Mouse (Mus musculus) kidney, embryonic 15.5 days (tissue): ENCODE results near the gene Slc35b1. TPM values are rescaled to one million over a fixed set of nuclear protein-coding genes. Genes with fewer than 3 reads are reported as not detected.

Experiments
- ATAC-seq: fragments of 200-750 bp; cut with Nextera tagmentation; replicated peaks from 2 replicates; pipeline ENCODE4 v1.8.0; 2017; ENCODE audit warnings: moderate TSS enrichment; ENCODE audit not compliant: low FRiP score
- H3K27ac ChIP-seq: fragments of 300-500 bp; sonication (generic); 2 replicates; pipeline ENCODE4 v1.5.1; 2015; ENCODE audit warnings: mild to moderate bottlenecking, inconsistent platforms
- H3K27me3 ChIP-seq: fragments of 300-500 bp; sonication (generic); 2 replicates; pipeline ENCODE4 v1.6.1; 2015; ENCODE audit warnings: inconsistent platforms
- H3K36me3 ChIP-seq: fragments of 300-500 bp; sonication (generic); 2 replicates; pipeline ENCODE4 v1.6.1; 2015; ENCODE audit warnings: inconsistent platforms
- H3K4me1 ChIP-seq: fragments of 300-500 bp; sonication (generic); 2 replicates; pipeline ENCODE4 v1.6.1; 2015; ENCODE audit warnings: inconsistent platforms
- H3K4me2 ChIP-seq: fragments of 300-500 bp; sonication (generic); 2 replicates; pipeline ENCODE4 v1.6.1; 2015; ENCODE audit warnings: moderate library complexity, mild to moderate bottlenecking, inconsistent platforms
- H3K4me3 ChIP-seq: fragments of 300-500 bp; sonication (generic); replicated peaks from 2 replicates; pipeline ENCODE4 v1.5.1; 2015; ENCODE audit warnings: mild to moderate bottlenecking, inconsistent platforms
- H3K9ac ChIP-seq: fragments of 300-500 bp; sonication (generic); 2 replicates; pipeline ENCODE4 v1.6.1; 2015; ENCODE audit warnings: mild to moderate bottlenecking, inconsistent platforms
- H3K9me3 ChIP-seq: fragments of 300-500 bp; sonication (generic); replicated peaks from 2 replicates; pipeline ENCODE4 v1.6.1; 2016; ENCODE audit warnings: inconsistent platforms
- WGBS: fragments of 180-500 bp; shearing (Covaris S2); methylation state at CpG from one replicate; pipeline ENCODE4 v1.1.7; 2015; ENCODE audit warnings: mixed read lengths; 5-methylcytosine and 5-hydroxymethylcytosine counted together
- polyA plus RNA-seq: library from polyadenylated mRNA; unstranded; fragments of >200 nt; fragmentation: Nextera tagmentation; extraction: Ambion mirVana; gene quantifications from 2 replicates; pipeline ENCODE4 v1.2.1, GENCODE M21; 2015

Gene Slc35b1
- polyA plus RNA-seq, 1 experiment from 2014 or later = 92.8 TPM

DNA sequence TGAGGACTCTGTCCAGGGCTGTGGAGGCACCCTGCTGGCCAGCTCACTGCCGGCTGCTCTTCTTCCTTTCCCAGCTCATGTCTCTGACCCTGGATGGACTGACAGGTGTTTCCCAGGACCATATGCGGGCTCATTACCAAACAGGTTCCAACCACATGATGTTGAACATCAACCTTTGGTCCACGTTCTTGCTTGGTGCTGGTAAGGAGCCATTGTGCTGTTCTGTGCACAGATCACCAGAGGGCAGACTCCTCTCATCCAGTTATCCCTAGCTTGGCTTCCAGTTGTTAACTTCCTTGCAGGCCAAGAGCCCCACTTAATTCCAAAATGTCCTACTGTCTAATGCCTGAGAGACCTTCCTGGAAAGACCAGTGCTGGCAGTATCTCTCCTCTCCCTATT lies 4.5 kb downstream of the Slc35b1 start:
- Histone ChIP-seq H3K27me3 (no peaks in the 10 kb centered on the region), H3K27ac (no peak overlapping the region), H3K4me3 (no peak overlapping the region), H3K4me2 (no peak overlapping the region), H3K4me1 (peaks cover 14% of the 10 kb centered on the region), H3K9ac (no peak overlapping the region), H3K36me3 (peaks cover 64% of the 10 kb centered on the region), H3K9me3 (no peaks in the 10 kb centered on the region)
- no peak for ATAC-seq
- WGBS = 72% methylated on average over 3 of the region's 3 CpGs

DNA sequence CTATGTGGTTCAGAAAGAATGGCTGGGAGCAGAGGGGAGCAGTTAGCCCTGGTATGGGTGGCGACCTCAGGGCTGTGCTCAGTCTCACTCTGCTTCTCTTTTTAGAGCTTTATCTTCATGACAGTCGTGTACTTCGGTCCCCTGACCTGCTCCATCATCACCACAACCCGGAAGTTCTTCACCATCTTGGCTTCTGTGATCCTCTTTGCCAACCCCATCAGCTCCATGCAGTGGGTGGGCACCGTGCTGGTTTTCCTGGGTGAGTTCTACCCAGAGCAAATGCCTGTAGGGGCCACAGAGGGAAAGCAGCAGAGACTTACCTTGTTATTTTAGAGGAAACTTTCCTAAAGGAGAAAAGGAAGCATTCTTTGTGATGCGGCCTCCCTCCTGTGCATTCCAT lies 5.9 kb downstream of the Slc35b1 start:
- no peaks in the 10 kb centered on the region for H3K9me3 ChIP-seq
- H3K27me3 ChIP-seq = no peaks in the 10 kb centered on the region
- no peak for ATAC-seq
- peaks cover 64% of the 10 kb centered on the region for H3K36me3 ChIP-seq
- H3K4me2 ChIP-seq = no peak overlapping the region
- H3K9ac ChIP-seq = no peak overlapping the region
- 94% methylated on average over 6 of the region's 6 CpGs for WGBS
- H3K4me1 ChIP-seq = peaks cover 10% of the 10 kb centered on the region
- H3K27ac ChIP-seq = no peak overlapping the region
- H3K4me3 ChIP-seq = no peak overlapping the region

DNA sequence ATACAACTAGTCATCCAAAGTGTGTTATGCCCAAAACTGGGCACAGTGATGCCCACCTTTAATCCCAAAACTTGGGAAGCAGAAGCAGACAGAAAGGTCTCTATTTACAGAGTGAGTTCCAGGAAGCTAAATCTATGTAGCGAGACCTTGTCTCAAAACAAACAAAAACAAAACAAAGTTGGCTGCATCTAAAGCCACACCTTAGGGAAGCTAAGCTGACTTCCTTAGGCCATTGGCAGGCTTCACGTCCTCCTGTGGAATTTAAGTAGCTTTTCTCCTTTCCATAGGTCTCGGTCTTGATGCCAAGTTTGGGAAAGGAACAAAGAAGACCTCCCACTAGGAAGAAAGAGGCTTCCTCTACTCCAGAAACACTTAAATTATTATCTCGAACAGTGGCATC lies 6.7 kb downstream of the Slc35b1 start:
- ATAC-seq = no peak
- H3K9me3 ChIP-seq = no peaks in the 10 kb centered on the region
- no peak overlapping the region for H3K4me2 ChIP-seq
- H3K36me3 ChIP-seq = peaks cover 63% of the 10 kb centered on the region
- no peak overlapping the region for H3K4me3 ChIP-seq
- H3K27ac ChIP-seq = no peak overlapping the region
- 88% methylated on average over 4 of the region's 4 CpGs for WGBS
- H3K27me3 ChIP-seq = no peaks in the 10 kb centered on the region
- H3K4me1 ChIP-seq = peaks cover 2% of the 10 kb centered on the region
- H3K9ac ChIP-seq = no peak overlapping the region

DNA sequence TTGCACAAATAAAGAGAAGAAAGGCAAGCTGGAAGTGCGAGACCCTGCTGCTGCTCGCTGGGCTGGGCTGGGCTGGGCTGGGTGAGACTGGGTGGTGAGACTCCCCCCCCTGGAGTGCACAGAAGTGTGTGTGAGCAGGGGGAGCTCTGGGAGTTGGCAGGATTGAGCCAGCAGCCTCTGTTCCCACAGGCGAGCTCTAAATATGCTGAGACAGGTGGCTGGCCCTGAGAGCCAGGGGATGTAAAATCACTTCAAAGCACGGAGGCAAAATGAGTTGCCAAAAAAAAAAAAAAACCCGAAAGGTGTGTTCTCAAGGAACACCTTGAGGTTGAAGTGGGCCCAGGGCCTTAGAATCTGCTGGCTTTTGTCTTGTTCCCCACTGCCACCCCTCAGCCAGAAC lies 7.3 kb downstream of the Slc35b1 start:
- Histone ChIP-seq H3K4me3 (no peak overlapping the region), H3K9ac (no peak overlapping the region), H3K4me1 (no peaks in the 10 kb centered on the region), H3K36me3 (peaks cover 58% of the 10 kb centered on the region), H3K4me2 (no peak overlapping the region), H3K27me3 (no peaks in the 10 kb centered on the region), H3K9me3 (no peaks in the 10 kb centered on the region), H3K27ac (no peak overlapping the region)
- WGBS = 77% methylated on average over 5 of the region's 5 CpGs
- ATAC-seq = no peak

DNA sequence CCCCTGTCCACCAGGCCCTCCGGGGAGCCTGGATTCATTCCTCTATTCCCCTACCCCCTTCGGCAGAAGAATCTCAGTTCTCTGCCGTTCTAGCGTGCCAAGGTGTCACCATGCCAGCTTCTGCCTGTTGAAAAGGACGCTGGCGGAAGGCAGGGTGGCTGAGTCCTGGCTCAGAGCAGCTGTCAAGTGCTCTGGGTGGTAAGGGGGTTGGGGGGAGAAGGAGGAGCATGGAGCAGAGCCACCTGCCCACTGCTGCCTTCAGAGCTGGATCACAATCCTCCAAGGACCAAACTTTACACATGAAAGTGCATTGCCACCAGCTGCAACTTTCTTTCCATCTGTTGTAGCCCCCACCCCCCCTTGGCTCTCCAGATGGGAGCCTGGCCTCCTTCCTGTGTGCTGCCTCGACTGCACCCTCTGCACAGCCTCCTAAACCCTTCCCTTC lies 7.8 kb downstream of the Slc35b1 start:
- Histone ChIP-seq H3K4me1 (no peaks in the 10 kb centered on the region), H3K27me3 (no peaks in the 10 kb centered on the region), H3K9ac (no peak overlapping the region), H3K36me3 (peaks cover 53% of the 10 kb centered on the region), H3K27ac (no peak overlapping the region), H3K4me2 (no peak overlapping the region), H3K9me3 (no peaks in the 10 kb centered on the region), H3K4me3 (no peak overlapping the region)
- 62% methylated on average over 7 of the region's 7 CpGs for WGBS
- no peak for ATAC-seq

DNA sequence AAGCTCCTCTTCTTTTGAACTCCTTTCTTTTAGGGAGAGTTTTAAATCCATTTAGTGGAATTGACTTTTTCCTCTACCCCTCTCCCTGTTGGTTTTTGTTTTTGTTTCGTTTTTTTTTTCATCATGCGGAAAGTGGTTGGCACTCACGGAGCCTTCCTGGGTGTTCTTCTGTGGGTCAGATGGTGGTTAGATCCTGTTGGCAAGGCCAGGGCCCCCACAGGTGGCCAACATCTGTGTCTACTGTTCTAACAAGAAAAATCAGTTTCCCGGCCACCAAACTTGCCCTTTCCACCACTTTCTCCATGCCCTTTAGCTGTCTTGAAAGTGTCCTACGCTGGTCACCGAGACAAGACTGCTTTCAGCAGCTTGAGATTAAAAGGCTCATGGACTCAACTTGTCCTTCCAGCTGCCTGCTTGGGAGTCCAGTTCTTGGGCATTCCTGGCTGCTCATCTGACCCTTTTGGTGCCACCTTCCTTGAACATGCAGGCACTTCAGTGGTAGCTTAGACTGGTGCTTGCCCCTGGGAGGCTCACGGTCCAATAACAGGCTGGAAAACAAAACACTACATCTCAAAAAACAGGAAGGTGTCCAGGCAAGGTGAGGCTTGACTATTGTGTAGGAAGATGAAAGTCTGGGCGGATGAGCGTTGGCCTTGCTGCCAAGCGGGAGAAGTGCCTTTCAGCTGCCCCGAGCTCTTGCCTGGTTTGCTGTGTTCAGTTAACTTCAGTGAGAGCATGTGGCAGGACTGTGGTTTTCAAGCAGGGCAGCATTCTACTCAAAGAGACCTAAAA lies 8.4 kb downstream of the Slc35b1 start:
- Histone ChIP-seq H3K9ac (no peak overlapping the region), H3K27me3 (no peaks in the 10 kb centered on the region), H3K36me3 (peaks cover 46% of the 10 kb centered on the region), H3K4me1 (peaks cover under 1% of the 10 kb centered on the region; the same call in 1 of the 2 replicates), H3K27ac (no peak overlapping the region), H3K4me3 (no peak overlapping the region), H3K9me3 (no peaks in the 10 kb centered on the region), H3K4me2 (no peak overlapping the region)
- 73% methylated on average over 11 of the region's 11 CpGs for WGBS
- ATAC-seq = no peak

DNA sequence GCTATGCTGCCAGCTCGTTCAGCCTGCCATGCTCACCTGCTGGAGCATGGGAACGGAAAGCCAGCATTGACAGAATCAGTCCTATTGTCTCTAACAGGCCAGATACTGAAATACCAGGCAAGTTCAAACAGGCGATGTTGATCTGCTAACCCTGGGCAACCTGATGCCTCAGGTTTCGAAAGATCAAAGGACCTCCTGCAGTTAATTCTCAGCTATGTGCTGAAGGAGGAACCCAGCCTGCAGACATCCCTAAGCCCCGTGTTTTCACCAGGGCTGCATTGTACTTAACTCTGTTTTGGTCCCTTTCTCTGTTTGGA lies 9.0 kb downstream of the Slc35b1 start:
- Histone ChIP-seq H3K27me3 (no peaks in the 10 kb centered on the region), H3K9ac (no peak overlapping the region), H3K9me3 (no peaks in the 10 kb centered on the region), H3K27ac (no peak overlapping the region), H3K4me1 (peaks cover 3% of the 10 kb centered on the region; the same call in 1 of the 2 replicates), H3K36me3 (peaks cover 41% of the 10 kb centered on the region), H3K4me3 (no peak overlapping the region), H3K4me2 (no peak overlapping the region)
- ATAC-seq = no peak
- WGBS = 18% methylated on average over 5 of the region's 5 CpGs

DNA sequence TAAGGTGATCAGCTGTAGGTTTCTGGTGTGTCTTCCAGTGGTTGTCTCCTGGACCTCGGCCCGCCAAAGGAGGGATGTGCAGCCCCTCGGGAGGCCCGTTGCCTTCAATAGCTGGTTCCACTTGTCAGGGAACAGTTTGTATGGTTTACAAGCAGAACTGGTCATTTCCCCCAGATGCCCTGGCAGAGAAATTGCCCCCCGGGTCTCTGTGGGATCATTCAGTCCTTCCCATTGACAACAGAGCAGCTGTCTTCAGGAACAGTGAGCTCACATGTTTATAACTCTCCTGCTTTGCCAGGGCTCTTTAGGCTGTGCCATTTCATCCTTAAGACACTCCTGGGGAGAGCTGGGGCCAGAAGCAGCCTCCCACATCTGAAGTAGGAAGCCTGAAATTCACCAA lies 9.6 kb downstream of the Slc35b1 start:
- no peaks in the 10 kb centered on the region for H3K9me3 ChIP-seq
- H3K27ac ChIP-seq = no peak overlapping the region
- H3K36me3 ChIP-seq = peaks cover 34% of the 10 kb centered on the region
- no peak overlapping the region for H3K4me2 ChIP-seq
- H3K4me1 ChIP-seq = peaks cover 3% of the 10 kb centered on the region; the same call in 1 of the 2 replicates
- H3K9ac ChIP-seq = no peak overlapping the region
- 22% methylated on average over 5 of the region's 5 CpGs for WGBS
- H3K4me3 ChIP-seq = no peak overlapping the region
- no peak for ATAC-seq
- H3K27me3 ChIP-seq = no peaks in the 10 kb centered on the region

DNA sequence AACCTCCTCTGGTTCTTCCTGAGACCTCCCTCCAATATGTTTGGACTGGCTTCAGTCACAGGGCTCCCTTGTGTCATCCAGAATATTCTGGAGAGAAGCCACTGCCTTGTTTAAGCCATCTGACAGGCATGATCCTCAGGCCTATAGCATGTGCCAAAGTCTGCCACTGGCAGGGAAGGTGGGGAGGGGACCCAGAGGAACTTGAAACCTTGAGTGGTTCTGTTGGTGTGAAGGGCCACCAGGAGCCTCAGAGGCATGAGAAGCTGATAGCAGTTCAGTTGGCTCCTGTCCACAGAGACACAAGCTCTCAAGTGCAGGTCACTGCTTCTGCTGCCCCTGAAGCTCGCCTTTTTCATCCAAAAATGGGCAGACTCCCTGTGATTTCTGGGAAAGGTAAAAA lies 12.1 kb downstream of the Slc35b1 start:
- H3K4me3 ChIP-seq = no peak overlapping the region
- no peak for ATAC-seq
- WGBS = 76% methylated on average over 1 of the region's 1 CpGs
- peaks cover 10% of the 10 kb centered on the region for H3K36me3 ChIP-seq
- H3K27ac ChIP-seq = no peak overlapping the region
- no peak overlapping the region for H3K9ac ChIP-seq
- H3K9me3 ChIP-seq = no peaks in the 10 kb centered on the region
- no peak overlapping the region for H3K4me2 ChIP-seq
- peaks cover 3% of the 10 kb centered on the region; the same call in 1 of the 2 replicates for H3K4me1 ChIP-seq
- H3K27me3 ChIP-seq = peaks cover 7% of the 10 kb centered on the region; the same call in 1 of the 2 replicates

DNA sequence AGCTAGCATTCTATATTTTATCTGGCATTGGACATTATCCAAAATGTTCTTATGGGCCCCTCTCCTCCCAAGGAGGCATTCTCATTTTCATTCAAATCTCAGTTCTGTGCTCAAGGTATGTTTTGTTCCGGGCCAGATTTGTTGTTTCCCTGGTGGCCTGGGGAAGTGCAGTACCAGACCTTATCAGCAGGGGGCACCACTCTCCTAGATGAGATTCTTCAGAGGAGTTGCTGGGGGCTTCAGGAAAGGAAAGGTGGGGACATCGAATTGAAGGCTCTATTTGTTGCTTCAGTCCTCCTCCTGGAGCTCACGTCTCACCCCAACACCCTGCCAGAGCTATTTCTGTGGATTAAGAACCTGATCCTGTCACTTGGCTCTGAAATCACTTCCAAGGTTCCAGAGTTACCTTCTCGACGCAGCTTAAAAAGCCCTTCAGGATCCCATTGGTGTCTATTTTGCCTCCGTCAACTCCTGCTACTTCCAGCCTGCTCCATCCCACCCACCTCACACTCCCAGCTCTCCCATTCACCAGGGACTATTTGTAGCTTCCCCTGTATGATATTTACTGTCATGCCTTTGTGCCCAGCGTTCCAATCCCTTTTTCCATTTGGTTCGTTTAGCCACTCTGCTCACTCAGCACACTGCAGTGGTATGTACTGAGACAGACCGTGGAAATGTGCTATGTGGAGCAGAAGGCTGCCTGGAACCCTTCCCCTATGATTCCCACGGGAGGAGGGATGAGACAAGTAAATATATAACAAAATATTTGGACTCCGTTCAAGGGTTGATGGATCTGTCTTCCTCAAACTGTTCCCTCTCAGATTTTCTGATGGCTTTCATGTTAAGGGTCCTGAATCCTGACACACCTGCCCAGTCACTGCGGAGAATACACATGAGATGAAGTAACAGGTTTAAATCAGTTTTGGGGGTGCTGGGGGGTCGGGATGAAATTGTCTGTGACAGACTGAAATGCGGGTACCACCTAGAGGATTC lies 13.6 kb downstream of the Slc35b1 start:
- H3K36me3 ChIP-seq = no peaks in the 10 kb centered on the region
- H3K4me1 ChIP-seq = peaks cover 15% of the 10 kb centered on the region
- no peak overlapping the region for H3K9ac ChIP-seq
- no peak overlapping the region for H3K27ac ChIP-seq
- WGBS = 59% methylated on average over 14 of the region's 14 CpGs
- no peak overlapping the region; the same call in 1 of the 2 replicates for H3K4me2 ChIP-seq
- no peak for ATAC-seq
- H3K9me3 ChIP-seq = no peaks in the 10 kb centered on the region
- H3K4me3 ChIP-seq = no peak overlapping the region
- H3K27me3 ChIP-seq = peaks cover 7% of the 10 kb centered on the region; the same call in 1 of the 2 replicates

DNA sequence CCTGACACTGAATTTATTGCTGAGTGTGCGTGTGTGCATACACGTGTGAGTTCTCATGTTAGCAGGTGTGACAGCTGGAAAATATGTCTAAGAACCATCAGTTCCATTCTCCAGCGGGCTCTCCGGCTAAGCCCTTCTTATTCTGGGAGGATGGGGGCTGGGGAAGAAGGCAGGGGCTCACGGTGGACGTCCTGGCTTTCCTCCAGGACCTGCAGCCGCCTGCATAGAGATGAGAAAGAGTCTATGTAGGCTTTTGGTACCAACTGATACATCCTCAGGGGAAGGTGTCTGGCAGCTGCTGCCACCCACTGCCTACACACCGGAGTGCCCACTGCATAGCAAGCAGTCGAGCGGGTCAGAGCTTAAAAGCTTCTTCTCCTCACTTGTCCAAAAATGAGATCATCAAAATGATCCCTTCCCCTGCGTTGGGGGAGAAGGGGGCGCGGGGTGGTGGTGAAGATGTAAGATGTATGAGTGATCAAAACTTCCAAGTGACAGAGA lies 15.1 kb downstream of the Slc35b1 start:
- no peaks in the 10 kb centered on the region for H3K36me3 ChIP-seq
- H3K9ac ChIP-seq = no peak overlapping the region
- ATAC-seq = no peak
- no peak overlapping the region for H3K4me2 ChIP-seq
- no peak overlapping the region for H3K27ac ChIP-seq
- WGBS = 77% methylated on average over 13 of the region's 13 CpGs
- H3K4me1 ChIP-seq = peaks cover 22% of the 10 kb centered on the region
- no peaks in the 10 kb centered on the region for H3K9me3 ChIP-seq
- H3K27me3 ChIP-seq = peaks cover 7% of the 10 kb centered on the region; the same call in 1 of the 2 replicates
- H3K4me3 ChIP-seq = no peak overlapping the region

DNA sequence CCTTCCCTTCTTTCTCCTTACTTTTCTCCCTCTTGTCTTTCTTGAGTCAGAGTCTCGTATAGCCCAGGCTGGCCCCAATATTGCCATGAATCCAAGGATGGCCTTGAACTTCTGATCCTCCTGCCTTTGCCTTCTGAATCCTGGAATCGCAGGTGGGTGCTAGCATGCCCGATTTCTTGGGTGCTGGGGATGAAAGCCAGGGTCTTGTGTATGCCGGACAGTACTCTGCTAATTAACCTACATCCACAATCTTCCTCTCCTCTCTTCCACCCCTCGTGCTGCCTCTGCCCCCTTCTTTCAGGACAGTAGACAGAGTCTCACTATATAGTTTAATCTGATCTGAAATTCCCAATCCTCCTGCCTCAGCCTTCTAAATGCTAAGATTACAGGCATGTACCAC lies 17.1 kb downstream of the Slc35b1 start:
- Histone ChIP-seq H3K4me1 (peaks cover 22% of the 10 kb centered on the region), H3K36me3 (no peaks in the 10 kb centered on the region), H3K9ac (no peak overlapping the region), H3K27me3 (peaks cover 7% of the 10 kb centered on the region; the same call in 1 of the 2 replicates), H3K27ac (0 out of 2 replicates have a peak overlapping the region, but pooled peaks have one; percentile 24), H3K9me3 (no peaks in the 10 kb centered on the region), H3K4me3 (no peak overlapping the region), H3K4me2 (no peak overlapping the region)
- WGBS = 90% methylated on average over 5 of the region's 5 CpGs
- ATAC-seq = no peak
